Mouse (Mus musculus) E14TG2a.4 (cell line): ENCODE data around the gene Izumo1.
"Not testable (repeated sequence)": the region's sequence is repeated elsewhere in the genome, so short reads cannot be mapped to it uniquely, and the experiment has no call there.

Experiments used
- H3K27me3 ChIP-seq: 2 replicates; pipeline ENCODE4 v1.6.1; 2014; ENCODE audit warnings: low read length, control low read depth; ENCODE audit not compliant: insufficient read depth
- H3K36me3 ChIP-seq: 2 replicates; pipeline ENCODE4 v1.6.1; 2014; ENCODE audit warnings: low read length, control low read depth; ENCODE audit not compliant: insufficient read depth
- H3K4me1 ChIP-seq: replicated peaks from 2 replicates; pipeline ENCODE4 v1.6.1; 2014; ENCODE audit warnings: low read depth, low read length, control low read depth
- H3K4me3 ChIP-seq: replicated peaks from 2 replicates; pipeline ENCODE4 v1.5.1; 2014; ENCODE audit warnings: mild to moderate bottlenecking, low read length
- H3K9me3 ChIP-seq: 2 replicates; pipeline ENCODE4 v1.6.1; 2014; ENCODE audit warnings: low read length, control low read depth
- CTCF ChIP-seq: conservative IDR thresholded peaks from 2 replicates; pipeline ENCODE4 v1.5.1; 2014; ENCODE audit warnings: low read length
- NANOG ChIP-seq: IDR thresholded peaks from 2 replicates; pipeline ENCODE4 v1.6.1; 2014; ENCODE audit warnings: borderline replicate concordance, low read length, mixed read lengths
- POU5F1 ChIP-seq: IDR thresholded peaks from 2 replicates; pipeline ENCODE4 v1.6.1; 2014; ENCODE audit warnings: low read length, borderline replicate concordance

Gene Izumo1

DNA sequence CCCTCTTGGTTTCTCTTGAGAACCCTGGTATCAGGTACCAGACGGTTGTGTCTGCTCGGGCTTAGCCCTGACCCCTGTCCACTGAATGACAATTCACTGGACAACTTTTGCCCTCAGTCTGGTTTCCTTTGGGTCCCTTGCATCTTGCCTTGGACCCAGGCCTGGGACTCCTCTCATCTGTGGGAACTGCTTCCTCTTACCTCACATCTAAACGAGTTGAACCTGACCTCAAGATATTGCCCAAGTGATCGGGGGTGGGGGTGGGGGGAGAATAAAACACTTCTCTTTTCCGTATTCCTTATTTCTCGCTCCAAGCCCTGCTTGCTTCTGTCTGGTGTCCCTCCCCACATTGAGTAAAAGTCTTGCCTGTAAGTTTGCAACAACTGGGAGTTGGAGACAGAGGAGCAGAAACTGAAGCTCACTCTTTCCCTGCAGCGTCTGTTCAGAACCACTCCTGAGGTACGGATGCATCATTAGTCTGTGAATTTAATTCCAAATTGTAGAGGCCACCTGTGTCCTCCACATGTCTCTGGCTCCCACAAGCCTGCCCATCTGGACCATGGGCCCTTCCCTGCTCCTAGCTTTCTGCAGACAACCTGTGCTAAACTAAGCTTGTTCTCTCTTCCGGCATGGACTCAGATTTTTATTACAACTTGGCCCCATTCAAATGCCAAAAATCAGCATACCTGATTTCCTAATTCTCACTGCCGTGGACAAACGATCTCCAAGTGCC, 39.3 kb downstream of the Izumo1 start:
- Histone ChIP-seq H3K9me3 (peaks cover 47% of the 10 kb centered on the region), H3K4me3 (no peak overlapping the region), H3K36me3 (no peaks in the 10 kb centered on the region), H3K27me3 (0 out of 2 replicates have a peak, but pooled peaks cover 13% of the 10 kb centered on the region), H3K4me1 (peaks cover 31% of the 10 kb centered on the region)
- TF ChIP-seq POU5F1: no peak
- no peak for TF ChIP-seq CTCF
- TF ChIP-seq NANOG: no peak

DNA sequence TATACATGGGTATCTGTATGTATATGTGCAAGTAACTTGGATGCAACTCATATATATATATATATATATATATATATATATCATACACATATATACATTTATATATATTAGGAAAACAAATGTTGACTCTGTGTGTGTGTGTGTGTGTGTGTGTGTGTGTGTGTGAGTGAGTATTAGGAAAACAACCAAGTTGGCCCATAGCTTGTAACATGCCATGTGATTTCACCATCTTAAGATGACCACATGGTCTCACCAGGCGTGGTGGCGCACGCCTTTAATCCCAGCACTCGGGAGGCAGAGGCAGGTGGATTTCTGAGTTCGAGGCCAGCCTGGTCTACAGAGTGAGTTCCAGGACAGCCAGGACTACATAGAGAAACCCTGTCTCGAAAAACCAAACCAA, 40.1 kb downstream of the Izumo1 start:
- not testable (repeated sequence) for H3K4me3 ChIP-seq, H3K36me3 ChIP-seq

DNA sequence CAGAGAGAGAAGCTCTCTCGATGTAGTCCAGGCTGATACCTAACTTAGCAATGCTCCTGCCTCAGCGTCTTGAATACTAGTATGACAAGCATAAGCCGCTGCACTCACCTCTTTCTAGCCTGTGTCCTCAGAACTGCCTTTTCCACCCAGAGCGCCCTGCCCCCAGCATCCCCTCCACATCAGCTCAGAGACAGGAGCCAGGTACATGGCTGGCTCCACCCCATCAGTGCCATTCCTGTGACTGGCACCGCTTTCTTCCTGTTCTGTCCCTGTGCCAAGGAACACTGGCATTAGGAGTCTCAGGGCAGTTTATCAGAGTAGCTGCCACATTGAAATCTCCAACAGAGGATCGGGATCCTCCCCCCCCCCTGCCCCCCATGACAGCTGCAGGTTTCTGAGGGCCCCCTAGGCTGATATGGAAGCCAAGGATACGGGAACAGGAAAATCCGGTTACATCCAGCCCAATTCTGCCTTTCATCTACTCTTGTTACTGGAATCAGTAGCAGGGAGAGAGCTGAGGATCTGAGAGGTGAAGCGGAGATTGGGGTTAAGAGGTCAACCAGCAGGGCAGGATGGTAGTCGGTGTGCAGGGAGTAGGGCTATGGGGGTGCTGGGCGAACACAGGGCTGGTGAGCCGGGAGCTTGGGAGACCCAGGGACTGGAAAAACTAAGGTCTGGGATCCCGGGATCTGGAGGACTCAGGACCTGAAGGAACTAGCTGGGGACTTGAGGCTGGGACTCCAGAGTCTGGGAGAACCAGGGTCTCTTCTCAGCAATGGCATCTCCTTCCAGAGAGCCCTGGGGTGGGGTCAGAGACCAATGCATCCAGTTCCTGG, 43.9 kb downstream of the Izumo1 start:
- Histone ChIP-seq H3K9me3 (peaks cover 21% of the 10 kb centered on the region), H3K36me3 (no peaks in the 10 kb centered on the region), H3K4me1 (peaks cover 37% of the 10 kb centered on the region), H3K27me3 (0 out of 2 replicates have a peak, but pooled peaks cover 13% of the 10 kb centered on the region), H3K4me3 (no peak overlapping the region)
- TF ChIP-seq CTCF (no peak), NANOG (no peak), POU5F1 (no peak)

More for the DNA sequence above, 40.1 kb downstream of the Izumo1 start:
- Histone ChIP-seq H3K4me1 (peaks cover 37% of the 10 kb centered on the region), H3K9me3 (peaks cover 45% of the 10 kb centered on the region), H3K27me3 (0 out of 2 replicates have a peak, but pooled peaks cover 13% of the 10 kb centered on the region)

DNA sequence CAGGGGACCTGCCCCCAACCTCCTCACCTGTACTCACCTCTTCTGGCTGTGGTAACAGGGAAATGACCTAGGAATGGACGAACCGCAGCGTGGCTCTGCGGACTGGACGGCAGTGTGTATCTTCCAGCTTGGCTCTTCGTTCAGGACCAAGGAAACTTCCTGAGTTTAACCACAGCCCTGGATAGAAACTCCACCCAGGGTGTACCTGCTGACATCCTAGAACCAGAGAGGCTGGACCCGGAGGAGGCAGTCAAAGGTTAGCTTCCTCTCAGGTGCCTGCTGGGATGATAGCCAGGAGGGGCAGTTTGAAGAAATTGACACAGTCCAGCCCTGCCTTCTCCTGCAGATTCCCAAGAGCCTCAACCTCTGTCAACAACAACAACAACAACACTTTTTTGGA, 44.5 kb downstream of the Izumo1 start, which contains the start of gene Fut2:
Gene Fut2 (minus strand): TSS at position 234 of the 400 bp plus-strand sequence.
- no peak for TF ChIP-seq NANOG
- TF ChIP-seq CTCF: no peak
- TF ChIP-seq POU5F1: no peak
- Histone ChIP-seq H3K36me3 (no peaks in the 10 kb centered on the region), H3K9me3 (peaks cover 15% of the 10 kb centered on the region), H3K27me3 (0 out of 2 replicates have a peak, but pooled peaks cover 13% of the 10 kb centered on the region), H3K4me3 (no peak within 1 kb of the TSS), H3K4me1 (peaks cover 37% of the 10 kb centered on the region)

DNA sequence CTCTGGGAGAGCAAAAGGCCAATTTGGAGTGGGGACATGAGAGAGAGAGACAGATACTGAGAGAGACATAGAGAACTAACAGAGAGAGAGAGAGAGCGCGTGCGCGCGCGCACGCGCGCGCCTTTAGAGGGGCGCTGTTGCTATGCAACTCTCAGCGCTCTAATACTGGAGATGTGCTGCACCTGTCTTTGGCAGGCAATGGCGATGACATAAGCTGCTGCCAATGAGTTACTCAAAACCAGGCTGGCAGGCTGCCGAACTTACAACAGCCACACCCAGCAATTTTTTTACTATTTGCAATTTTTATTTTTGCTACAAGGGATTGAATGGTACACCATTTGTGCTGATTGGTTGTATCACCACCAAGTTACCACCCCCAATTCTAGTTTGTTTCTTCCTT, 46.1 kb downstream of the Izumo1 start:
- no peak for TF ChIP-seq NANOG
- no peak for TF ChIP-seq CTCF
- no peak for TF ChIP-seq POU5F1
- Histone ChIP-seq H3K4me3 (no peak overlapping the region), H3K9me3 (peaks cover 13% of the 10 kb centered on the region), H3K27me3 (peaks cover 13% of the 10 kb centered on the region; the same call in 1 of the 2 replicates), H3K36me3 (no peaks in the 10 kb centered on the region), H3K4me1 (peaks cover 37% of the 10 kb centered on the region)

DNA sequence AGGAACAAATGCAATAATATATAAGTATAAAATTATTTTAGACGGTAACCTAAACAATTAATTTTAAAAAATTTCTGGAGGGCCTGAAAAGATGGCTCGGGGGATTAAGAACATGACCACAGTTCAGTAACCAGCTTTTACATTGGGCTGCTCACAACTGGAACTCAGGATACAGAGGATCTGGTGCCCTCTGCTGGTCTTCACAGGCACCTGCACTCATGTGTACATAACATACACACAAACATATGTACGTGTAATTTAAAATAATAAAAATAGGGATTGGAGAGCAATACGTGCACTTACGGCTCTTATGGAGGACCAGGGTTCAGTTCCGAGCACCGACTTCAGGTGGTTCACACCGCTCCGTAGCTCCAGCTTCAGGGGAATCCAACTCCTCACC, 47.3 kb downstream of the Izumo1 start:
- H3K27me3 ChIP-seq: peaks cover 16% of the 10 kb centered on the region; the same call in 1 of the 2 replicates
- H3K36me3 ChIP-seq: no peaks in the 10 kb centered on the region
- peaks cover 13% of the 10 kb centered on the region for H3K9me3 ChIP-seq
- TF ChIP-seq NANOG (no peak), CTCF (peak; percentile 54)
- H3K4me1 ChIP-seq: peaks cover 27% of the 10 kb centered on the region
- no peak overlapping the region for H3K4me3 ChIP-seq

DNA sequence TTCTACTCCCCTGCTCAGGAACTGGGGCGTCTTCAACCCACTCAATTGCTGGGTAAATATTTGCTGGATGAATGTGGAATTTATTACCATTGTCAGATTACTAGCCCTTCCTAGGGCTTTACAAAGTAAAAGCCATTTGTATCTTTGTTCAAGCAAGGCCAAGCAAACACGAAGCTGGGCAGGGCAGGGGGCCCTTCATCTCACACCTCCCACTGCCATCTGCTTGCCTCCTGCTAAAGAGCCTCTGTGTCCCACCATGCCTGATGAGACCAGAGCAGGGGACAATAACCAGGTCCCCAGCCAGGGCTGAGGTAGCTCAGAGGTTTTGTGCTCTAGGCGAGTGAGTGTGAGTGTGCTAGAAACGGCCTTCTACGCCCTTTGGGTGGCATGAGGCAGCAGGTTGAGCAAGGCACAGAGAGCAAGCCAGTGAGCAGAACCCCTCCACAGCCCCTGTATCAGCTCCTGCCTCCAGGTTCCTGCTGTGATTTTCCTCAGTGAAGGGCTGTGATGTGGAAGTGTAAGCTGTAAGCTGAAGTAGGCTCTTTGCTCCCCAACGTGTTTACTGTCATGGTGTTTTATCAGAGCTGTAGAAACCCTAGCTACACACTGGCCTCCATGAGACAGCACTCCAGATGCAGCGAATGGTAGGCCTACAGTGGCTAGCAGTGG, 56.1 kb downstream of the Izumo1 start:
- no peak for TF ChIP-seq POU5F1
- no peak for TF ChIP-seq NANOG
- TF ChIP-seq CTCF: no peak
- Histone ChIP-seq H3K9me3 (no peaks in the 10 kb centered on the region), H3K27me3 (peaks cover 33% of the 10 kb centered on the region), H3K4me3 (no peak overlapping the region), H3K36me3 (no peaks in the 10 kb centered on the region; the same call in 1 of the 2 replicates), H3K4me1 (peaks cover 16% of the 10 kb centered on the region)
